Comparison of ENCODE assay signal across 26 mouse cellular contexts in the genomic region with DNA sequence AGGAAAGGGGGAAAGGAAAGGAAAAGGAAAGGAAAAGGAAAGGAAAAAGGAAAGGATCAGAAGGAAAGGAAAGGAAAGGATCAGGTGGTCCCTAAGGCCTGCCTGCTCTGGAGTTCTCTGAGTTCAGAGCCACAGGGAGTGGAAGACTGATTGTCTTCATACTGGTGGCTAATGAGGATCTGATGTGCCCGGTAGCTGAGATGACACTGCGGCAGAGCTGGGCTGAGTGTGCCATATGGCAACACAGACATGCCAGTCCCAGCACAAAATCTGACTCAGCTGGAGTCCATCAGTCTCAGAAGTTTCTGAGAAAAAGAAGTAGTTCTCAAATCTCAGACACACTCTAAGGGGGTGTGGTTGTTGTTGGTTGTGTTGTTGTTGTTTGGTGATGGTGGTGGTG. TPM values are rescaled to one million over a fixed set of nuclear protein-coding genes. Genes with fewer than 3 reads are reported as not detected.
"Had no signal": no experiment of that assay in that cellular context is flagged by ENCODE, and none has a peak within 500 bp of the region (broad histone marks: within the 10 kb centered on the region; RNA-seq: fewer than 3 reads in every experiment).

No protein-coding gene starts in this region.

- ATAC-seq: inflammation-experienced regulatory T-cells, adult 6 months; intestine, embryonic 15.5 days; intestine, postnatal 0 days; liver, embryonic 12.5 days had no signal

- DNase-seq: gastrocnemius, adult 2 months; gastrocnemius, postnatal 10 days; gastrocnemius, postnatal 25 days; heart, adult 18-20 months; heart, postnatal 10 days; heart, postnatal 4 days; kidney, adult 18-20 months; kidney, adult 8-10 months; kidney, postnatal 10 days; kidney, postnatal 25 days; kidney, postnatal 4 days; lung, adult 18-20 months had no signal

RNA-seq across cellular contexts. Expression of a gene that starts 24.9 kb away (rescaled TPM):
- total RNA-seq: gastrocnemius, adult 2 months; gastrocnemius, postnatal 10 days; gastrocnemius, postnatal 25 days; gastrocnemius, postnatal 4 days; granulocyte monocyte progenitor cell, adult 5-6 weeks; heart, adult 18-20 months; heart, adult 8-10 months; heart, postnatal 10 days; heart, postnatal 25 days; heart, postnatal 4 days; layer of hippocampus, adult 2 months; layer of hippocampus, postnatal 10 days; layer of hippocampus, postnatal 25 days; left cerebral cortex, adult 2 months; left cerebral cortex, postnatal 25 days; liver, adult 2 months had no signal
